Mouse (Mus musculus): Measurements from ENCODE around the gene Scn11a.

GRCm38 (mm10) chr9:119835581-119836125, 10.4 kb upstream of the Scn11a start:
- TF ChIP-seq POLR2A (IDR thresholded peaks at IDR 0.05; ENCODE audit: borderline replicate concordance, low read depth, low read length) = no peak
- no peak for TF ChIP-seq CTCF (IDR thresholded peaks at IDR 0.05; ENCODE audit: low read depth, low read length)
